Mouse (Mus musculus): ENCODE measurements around the gene Chmp4b.

DNA sequence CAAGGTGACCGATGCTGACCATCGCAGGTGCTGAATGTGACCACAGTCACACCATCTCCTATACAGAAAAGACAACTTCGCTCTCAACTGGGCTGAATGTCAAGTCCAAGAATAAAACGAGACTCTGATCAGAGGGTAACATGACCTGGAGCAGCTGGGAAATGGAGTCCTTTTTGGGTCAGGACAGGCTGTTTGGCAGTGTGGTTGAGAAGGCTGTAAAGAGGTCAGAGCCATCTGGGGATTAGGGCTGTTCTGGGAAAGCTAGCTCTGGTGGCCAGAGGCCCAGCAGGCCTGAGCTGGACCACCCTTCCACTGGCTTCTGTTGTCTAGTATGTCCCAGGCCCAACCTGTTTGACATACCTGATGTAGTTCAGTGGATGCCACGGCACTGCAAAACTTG lies 87.1 kb downstream of the Chmp4b start:
- TF ChIP-seq CTCF (IDR thresholded peaks at IDR 0.05; ENCODE audit: insufficient read depth, low read depth, low read length): no peak
- no peak for TF ChIP-seq POLR2A (IDR thresholded peaks at IDR 0.05; ENCODE audit: insufficient read depth, low read depth, low read length)
